Mouse (Mus musculus) hematopoietic stem cell, adult 5-6 weeks (primary cell): ENCODE data around the gene Serpina9. TPM values are rescaled to one million over a fixed set of nuclear protein-coding genes. Genes with fewer than 3 reads are reported as not detected.
"Not testable (repeated sequence)": the region's sequence is repeated elsewhere in the genome, so short reads cannot be mapped to it uniquely, and the experiment has no call there.

Experiments
- ATAC-seq, 2 experiments: fragments of 125-278 bp in 1 of 2; replicated peaks in 1 of 2; 2 replicates each; pipeline ENCODE4 v1.8.0; 2016 to 2017; ENCODE audit warnings: inconsistent platforms in 2 of 2, mild to moderate bottlenecking in 2 of 2, moderate number of reproducible peaks in 2 of 2, low read depth in 1 of 2, moderate TSS enrichment in 1 of 2; ENCODE audit not compliant: low FRiP score in 2 of 2, poor library complexity in 2 of 2, severe bottlenecking in 2 of 2, insufficient read depth in 1 of 2, low TSS enrichment in 1 of 2
- total RNA-seq: library from RNA; stranded (forward); fragments of 172-1452, 232-1000 nt; gene quantifications from 2 replicates; pipeline ENCODE4 v1.2.3, GENCODE M21; 2017

Serpina9 gene
- total RNA-seq, 1 experiment from 2014 or later: not detected

GRCm38 (mm10) chr12:103962337-103962736 lies 51.2 kb downstream of the Serpina9 start:
- no peak for ATAC-seq

- no peak for ATAC-seq
Observed at GRCm38 (mm10) chr12:103961716-103962115, 51.8 kb downstream of the Serpina9 start.

GRCm38 (mm10) chr12:103958798-103959197 lies 54.8 kb downstream of the Serpina9 start, which contains the start of gene Serpina1e:
Gene Serpina1e, minus strand, starts transcription at chr12:103958975.
- ATAC-seq: no peak

- ATAC-seq: not testable (repeated sequence)
Observed at GRCm38 (mm10) chr12:103956555-103956954, 57.0 kb downstream of the Serpina9 start.

DNA sequence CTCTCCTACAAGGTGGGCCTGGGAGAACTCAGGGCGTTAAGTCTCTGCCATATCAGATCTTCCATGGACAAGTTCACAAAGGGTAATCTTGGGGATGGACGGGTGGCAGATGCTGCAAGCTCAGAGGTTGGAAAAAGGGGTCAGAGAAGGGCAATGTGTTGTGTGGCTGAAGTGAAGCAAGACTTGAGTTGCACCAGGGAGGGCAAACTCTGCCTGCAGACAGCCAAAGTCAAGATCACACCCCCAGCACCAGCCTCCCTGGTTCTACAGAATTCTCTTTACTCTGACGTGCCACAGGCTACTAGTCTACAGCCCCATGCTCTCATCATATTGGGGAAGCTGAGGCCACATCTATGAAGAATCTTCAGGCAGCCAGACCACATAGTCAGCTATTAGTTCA lies 60.6 kb downstream of the Serpina9 start:
- not testable (repeated sequence) for ATAC-seq

DNA sequence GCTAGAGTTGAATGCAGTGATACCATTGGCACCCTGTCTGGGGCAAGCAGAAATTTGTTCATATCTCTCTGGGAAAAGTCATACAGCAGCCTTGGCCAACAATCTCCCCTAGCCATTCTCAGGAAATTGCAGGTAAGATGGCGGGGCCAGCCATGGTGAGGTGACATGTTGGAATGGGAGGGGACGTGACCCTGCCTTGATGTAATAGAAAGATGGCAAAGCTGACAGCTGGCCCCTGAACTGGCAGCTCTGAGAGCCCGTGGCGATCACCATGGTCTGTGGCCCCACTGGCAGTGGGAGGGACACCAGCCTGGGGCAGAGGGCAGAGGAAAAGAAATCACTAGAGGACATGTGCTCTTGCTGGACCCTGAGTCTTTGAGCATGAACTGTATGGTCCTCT lies 67.3 kb downstream of the Serpina9 start:
- ATAC-seq: no peak

Other genes starting within 250 kb of the Serpina9 start
- not detected in 2 replicates for gene Serpina1d, start 240.2 kb downstream of the Serpina9 start, total RNA-seq
- gene Serpina1b, start 183.4 kb downstream of the Serpina9 start, total RNA-seq: not detected in 2 replicates
- gene Serpina1a, start 150.2 kb downstream of the Serpina9 start, total RNA-seq: not detected in 2 replicates
- not detected in 2 replicates for gene Serpina1c, start 108.9 kb downstream of the Serpina9 start, total RNA-seq
- not detected in 2 replicates for gene Serpina1e, start 54.8 kb downstream of the Serpina9 start, total RNA-seq
- 1.1 TPM in 1 of 2 replicates, not detected in the other for gene Serpina11, start 23.8 kb downstream of the Serpina9 start, total RNA-seq
- gene Serpina12, start 30.7 kb upstream of the Serpina9 start, total RNA-seq: not detected in 2 replicates
- not detected in 2 replicates for gene Serpina5, start 87.4 kb upstream of the Serpina9 start, total RNA-seq
- gene Serpina3a, start 99.0 kb upstream of the Serpina9 start, total RNA-seq: not detected in 2 replicates
- not detected in 2 replicates for gene Serpina3b, start 114.2 kb upstream of the Serpina9 start, total RNA-seq
- not detected in 2 replicates for gene Serpina3c, start 140.1 kb upstream of the Serpina9 start, total RNA-seq
- 7.3 and 9.6 TPM in 2 replicates for gene Serpina3f, start 200.8 kb upstream of the Serpina9 start, total RNA-seq
- gene Serpina3g, start 222.5 kb upstream of the Serpina9 start, total RNA-seq: 197 and 202 TPM in 2 replicates
- 0.10 TPM in 1 of 2 replicates, not detected in the other for gene Serpina3i, start 249.4 kb upstream of the Serpina9 start, total RNA-seq